Mouse (Mus musculus) frontal cortex, adult (tissue): Measurements from ENCODE around the gene Dppa3.
A peak's percentile ranks its signal among the peaks of the same experiment; 100 is the strongest.
"Not testable (repeated sequence)": the region's sequence is repeated elsewhere in the genome, so short reads cannot be mapped to it uniquely, and the experiment has no call there.

ENCODE experiments used
- ATAC-seq: cut with Nextera tagmentation; 2 replicates; pipeline ENCODE4 v1.9.2; 2017; ENCODE audit warnings: mild to moderate bottlenecking, moderate library complexity, mixed read lengths; ENCODE audit not compliant: low TSS enrichment

Gene Dppa3

GRCm38 (mm10) chr6:122609771-122610170 is 16.4 kb upstream of the Dppa3 start, which contains the start of gene Gdf3:
Gdf3 (minus strand) TSS chr6:122610087.
- ATAC-seq = no peak

GRCm38 (mm10) chr6:122612426-122612825 is 13.8 kb upstream of the Dppa3 start:
- ATAC-seq = no peak

GRCm38 (mm10) chr6:122614047-122614446 is 12.2 kb upstream of the Dppa3 start:
- no peak for ATAC-seq

DNA sequence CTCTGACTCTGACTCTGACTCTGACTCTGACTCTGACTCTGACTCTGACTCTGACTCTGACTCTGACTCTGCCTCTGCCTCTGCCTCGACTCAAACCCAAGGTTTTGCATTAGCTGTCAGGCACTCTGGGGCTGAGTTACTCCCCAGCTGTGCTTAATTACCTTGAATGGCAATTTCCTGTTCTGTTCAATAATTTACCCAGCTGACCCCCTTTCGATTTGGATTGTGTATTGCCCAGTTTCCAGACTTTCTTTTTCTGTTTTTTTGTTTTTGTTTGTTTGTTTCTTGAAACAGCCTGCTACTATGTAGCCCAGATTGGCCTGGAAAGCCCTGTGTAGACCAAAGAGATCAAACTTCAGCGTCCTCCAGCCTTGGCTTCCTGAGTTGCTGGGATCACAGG is 10.2 kb upstream of the Dppa3 start:
- no peak for ATAC-seq

DNA sequence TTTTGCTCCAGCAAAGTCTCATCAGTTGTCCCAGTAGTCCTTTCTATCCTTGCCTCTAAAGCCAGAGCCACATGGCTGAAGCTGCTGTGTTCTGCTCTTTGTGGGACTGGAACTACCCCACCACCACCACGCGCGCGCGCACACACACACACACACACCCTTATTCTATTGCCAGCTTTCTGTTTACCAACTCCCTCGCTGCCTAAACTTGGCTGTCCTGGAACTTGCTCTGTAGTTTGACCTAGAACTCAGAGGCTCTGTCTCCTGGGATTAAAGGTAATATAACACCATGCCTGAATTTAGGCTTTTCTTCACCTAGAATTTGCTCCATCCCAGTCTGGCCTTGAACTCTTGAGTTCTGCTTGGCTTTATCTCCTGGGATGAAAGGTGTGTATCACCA is 5.1 kb upstream of the Dppa3 start:
- ATAC-seq = no peak

DNA sequence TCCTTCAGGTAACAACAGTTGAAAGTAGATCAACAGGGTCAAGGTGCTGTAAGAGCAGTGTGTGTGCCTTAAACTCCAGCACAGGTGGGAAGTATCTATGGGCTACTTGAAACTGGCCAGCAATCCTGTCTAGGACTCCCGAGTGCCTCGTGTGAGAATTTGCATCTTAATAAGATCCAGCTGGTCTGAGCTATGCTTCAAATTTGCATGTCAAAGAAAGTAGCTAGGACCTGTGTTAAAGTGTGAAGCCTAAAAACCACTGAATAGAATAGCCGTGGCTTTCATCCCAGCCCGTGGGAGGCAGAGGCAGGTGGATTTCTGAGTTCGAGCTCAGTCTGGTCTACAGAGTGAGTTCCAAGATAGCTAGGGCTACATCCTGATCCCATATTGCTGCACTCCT is 1.7 kb upstream of the Dppa3 start:
- no peak for ATAC-seq

GRCm38 (mm10) chr6:122625156-122625555 is 1.1 kb upstream of the Dppa3 start:
- no peak for ATAC-seq

- no peak for ATAC-seq
Observed at GRCm38 (mm10) chr6:122627469-122628108, 1.4 kb downstream of the Dppa3 start.

DNA sequence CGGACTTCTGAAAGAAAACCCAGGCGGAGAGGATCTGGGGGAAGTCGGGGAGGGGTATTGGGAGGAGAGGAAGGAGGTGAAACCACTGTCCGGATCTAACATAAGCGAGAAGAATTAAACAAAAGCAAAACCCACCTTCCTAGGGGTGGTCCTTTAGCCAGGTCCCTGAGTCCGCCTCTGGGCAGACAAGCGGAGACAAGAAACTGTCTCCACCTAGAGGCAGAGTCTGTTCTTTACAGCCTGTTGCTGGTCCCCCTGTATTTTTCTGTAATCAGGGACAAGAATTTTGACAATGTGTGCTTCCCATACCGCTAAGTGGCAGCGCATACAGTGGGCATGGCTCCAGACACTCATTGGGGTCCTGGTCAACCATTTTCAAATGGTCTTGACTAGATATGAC is 7.2 kb downstream of the Dppa3 start:
- ATAC-seq = no peak

GRCm38 (mm10) chr6:122635315-122635714 is 9.1 kb downstream of the Dppa3 start:
- no peak for ATAC-seq

DNA sequence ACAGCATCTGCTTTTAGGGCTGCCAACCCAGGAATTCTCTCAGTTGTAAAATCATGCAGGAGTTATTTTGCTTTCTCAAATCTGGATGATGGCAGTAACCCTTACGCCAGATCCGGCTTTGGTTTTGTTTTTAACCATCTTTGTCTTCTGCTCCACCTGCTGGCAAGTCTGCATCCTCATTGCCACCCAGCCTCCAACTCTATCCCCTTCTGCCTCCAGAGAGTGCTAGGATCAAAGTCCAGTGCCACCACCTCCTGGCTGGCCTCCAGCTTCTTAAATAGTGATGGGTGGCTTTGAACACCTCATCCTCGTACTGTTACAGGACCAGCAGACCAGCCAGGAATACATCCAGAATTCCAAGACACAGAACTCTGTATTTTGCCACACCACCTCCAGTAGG is 10.5 kb downstream of the Dppa3 start:
- no peak for ATAC-seq

- ATAC-seq = not testable (repeated sequence)
Observed at GRCm38 (mm10) chr6:122637566-122637965, 11.4 kb downstream of the Dppa3 start.

DNA sequence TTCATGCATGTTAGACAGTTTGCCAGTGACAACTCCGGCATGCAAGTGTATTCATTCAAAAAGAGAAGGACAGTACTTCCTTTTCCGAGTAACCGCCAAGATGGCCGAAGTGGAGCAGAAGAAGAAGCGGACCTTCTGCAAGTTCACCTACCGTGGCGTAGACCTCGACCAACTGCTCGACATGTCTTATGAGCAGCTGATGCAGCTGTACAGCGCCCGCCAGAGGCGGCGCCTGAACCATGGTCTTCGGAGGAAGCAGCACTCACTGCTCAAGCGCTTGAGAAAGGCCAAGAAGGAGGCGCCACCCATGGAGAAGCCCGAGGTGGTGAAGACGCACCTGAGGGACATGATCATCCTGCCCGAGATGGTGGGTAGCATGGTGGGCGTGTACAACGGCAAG is 18.0 kb downstream of the Dppa3 start:
- not testable (repeated sequence) for ATAC-seq

DNA sequence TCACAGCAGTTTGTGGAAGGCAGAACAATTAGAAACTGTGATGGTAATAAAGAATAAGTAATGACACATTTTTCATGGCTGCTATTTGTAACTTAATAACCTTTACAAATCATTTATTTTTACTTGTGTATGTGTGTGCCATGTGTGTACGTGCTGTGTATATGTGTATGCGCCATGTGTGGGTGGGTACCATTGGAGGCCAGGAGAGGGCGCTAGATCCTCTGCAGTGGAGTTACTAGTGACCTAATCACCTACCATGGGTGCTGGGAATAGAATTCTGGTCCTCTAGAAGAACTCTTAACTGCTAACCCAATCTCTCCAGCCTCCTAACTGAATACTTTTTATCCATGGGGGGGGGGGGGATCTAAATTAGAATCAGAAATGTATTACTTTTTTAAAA is 23.7 kb downstream of the Dppa3 start:
- ATAC-seq = no peak

DNA sequence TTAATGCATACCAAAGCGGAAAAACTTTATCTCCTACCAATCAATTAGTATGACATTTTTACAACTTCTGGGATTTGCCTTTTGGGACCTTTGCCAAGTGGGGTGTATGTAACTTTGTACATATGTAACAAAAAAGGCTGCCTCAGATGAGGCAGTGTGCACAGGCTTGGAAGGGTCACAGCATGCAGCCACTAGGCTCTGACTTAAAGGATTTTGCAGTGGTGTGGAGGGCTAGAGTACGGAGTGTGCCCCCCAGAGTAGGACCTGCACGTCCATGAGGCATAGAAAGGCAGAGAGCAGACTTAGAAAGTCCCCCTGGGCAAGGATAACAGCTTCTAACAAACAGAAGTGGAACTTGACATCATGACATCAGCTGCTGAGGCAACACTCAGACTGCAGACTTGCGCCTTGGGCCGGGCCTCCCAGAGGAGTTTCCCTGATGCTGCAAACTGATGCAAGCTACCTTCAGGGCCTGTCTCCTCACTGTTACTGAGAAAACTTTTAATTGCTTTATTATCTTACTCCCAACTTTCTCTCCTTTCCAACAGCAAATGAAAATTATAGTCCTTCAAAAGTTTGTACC is 24.3 kb downstream of the Dppa3 start:
- ATAC-seq = no peak

- ATAC-seq = no peak
Observed at GRCm38 (mm10) chr6:122654301-122654700, 28.1 kb downstream of the Dppa3 start.

- no peak for ATAC-seq
Observed at GRCm38 (mm10) chr6:122657630-122658029, 31.4 kb downstream of the Dppa3 start.

DNA sequence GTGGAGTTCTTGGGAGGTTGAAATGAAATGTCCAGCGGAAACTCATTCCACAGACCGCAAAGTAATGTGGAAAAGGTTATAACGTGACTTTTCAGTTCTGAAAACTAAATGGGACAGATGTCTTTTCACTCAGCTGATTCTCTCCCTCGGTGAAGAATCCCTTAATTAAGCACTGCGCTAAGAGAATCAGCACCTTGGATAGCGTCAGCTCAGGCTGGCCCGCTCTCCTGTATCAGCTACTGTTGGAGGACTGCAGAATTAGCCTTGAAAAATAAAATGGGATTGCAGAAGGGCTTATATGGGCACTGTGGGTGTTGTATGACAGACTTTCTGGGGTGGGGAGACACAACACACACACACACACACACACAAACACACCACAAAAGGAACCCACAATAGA is 33.4 kb downstream of the Dppa3 start:
- ATAC-seq = no peak

GRCm38 (mm10) chr6:122660601-122661379 is 34.6 kb downstream of the Dppa3 start:
- peak; percentile 95 for ATAC-seq

DNA sequence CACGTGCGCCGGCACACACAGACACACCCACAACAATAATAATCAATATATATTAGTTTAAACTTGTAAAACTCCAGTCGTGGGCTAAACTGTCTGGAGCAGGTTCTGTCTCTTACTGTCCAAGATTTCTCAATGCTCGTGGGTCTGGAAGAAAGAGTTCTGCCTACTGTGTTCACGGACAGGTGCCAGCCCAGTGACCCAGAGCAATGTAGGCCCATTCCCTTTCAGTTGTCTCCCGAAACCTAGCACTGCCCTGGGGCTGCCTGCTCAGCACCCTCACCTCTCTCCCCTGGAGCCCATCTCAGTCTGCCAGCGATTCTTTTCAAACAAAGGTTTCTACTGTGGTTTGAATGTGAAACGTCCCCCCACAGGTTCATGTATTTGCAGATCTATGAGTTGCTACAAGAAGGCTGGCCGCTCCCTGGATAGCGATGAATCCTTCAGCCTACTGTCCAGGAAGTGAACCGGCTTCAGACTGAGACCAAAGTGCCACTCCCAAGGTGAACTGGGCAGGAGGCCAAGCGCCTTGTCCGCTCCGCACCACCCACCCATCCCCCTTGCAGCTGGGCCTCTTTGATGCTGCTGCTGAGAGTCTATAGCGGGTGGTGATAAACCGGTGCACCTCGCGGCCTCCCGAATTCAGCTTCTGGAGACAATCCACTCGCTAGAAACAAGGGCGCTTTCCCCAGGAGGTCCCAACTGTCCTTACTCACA is 36.5 kb downstream of the Dppa3 start:
- no peak for ATAC-seq

DNA sequence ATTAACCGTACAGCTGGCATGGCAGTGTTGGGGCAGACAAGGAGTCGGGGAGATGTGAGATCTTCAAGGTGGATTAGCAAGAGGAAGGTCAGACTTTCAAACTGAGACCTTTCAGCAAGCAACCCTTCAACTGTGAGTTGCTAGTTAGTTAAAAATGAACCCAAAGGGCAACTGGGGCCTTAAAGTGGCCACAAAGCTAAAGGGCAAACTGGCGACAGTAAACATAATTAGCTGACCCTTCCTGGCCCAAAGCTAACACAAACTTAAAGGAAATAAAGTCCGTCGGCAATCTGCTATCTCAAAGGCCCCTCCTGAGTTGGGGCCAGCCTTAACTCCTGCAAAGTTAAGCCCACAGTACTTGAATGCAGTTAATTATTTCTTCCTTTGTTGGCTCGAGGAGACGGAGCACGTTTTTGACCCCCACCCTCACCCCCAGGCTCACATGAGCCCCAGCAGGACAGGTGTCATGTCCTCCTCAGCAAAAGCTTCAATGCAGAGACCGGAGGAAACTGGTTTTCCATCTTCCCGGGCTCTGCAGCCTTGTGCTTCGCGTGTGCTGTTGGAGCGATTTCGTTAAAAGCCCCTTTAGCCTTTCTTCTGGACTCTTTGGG is 37.5 kb downstream of the Dppa3 start:
- ATAC-seq = no peak

- ATAC-seq = no peak
Observed at GRCm38 (mm10) chr6:122665866-122666265, 39.7 kb downstream of the Dppa3 start.
